Mouse (Mus musculus): ENCODE measurements around the gene Sumo1. TPM values are rescaled to one million over a fixed set of nuclear protein-coding genes. Genes with fewer than 3 reads are reported as not detected.

The Sumo1 gene
- polyA plus RNA-seq (2021; fragmentation: Nextera tagmentation) = 297 and 301 TPM in 2 replicates
- long read RNA-seq, experiment 1, transcript Sumo1-201 (5 exons, 1,215 nt) = major isoform, 322 of 355 reads
- long read RNA-seq, experiment 1, partial matches to known transcripts = 6 of 355 reads
- long read RNA-seq, experiment 1, other reads (novel, unspliced or antisense) = 27 of 355 reads
- long read RNA-seq, experiment 2, transcript Sumo1-201 (5 exons, 1,215 nt) = major isoform, 466 of 511 reads
- long read RNA-seq, experiment 2, partial matches to known transcripts = 3 of 511 reads
- long read RNA-seq, experiment 2, other reads (novel, unspliced or antisense) = 42 of 511 reads

DNA sequence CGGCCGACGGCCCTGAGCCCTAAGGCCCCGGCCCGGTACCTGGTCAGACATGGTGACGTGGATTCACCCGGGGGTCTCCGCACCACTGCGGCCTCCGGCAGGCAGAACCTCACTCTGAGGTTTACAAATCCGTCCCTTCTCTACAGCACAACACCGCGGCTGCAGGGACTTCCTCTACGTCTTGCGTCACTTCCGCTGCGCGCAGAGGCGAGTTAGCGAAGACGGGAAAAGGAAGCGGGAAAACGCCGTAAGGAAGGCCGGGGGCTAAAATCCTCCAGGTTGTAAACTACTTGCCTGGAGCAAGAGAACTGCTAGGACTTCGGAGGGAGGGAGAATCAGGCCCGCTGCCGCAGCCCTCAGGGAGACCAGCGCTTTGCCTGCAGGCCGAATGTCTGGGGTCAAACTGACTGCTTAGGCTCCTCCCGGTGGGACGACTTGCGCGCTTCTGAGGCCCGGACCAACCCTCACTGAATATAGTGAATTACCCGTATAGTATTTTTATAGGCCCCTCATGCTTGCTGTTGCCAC is at the start of gene Sumo1:
Gene Sumo1, minus strand, starts transcription at position 194 of the 528 bp plus-strand sequence.

DNA sequence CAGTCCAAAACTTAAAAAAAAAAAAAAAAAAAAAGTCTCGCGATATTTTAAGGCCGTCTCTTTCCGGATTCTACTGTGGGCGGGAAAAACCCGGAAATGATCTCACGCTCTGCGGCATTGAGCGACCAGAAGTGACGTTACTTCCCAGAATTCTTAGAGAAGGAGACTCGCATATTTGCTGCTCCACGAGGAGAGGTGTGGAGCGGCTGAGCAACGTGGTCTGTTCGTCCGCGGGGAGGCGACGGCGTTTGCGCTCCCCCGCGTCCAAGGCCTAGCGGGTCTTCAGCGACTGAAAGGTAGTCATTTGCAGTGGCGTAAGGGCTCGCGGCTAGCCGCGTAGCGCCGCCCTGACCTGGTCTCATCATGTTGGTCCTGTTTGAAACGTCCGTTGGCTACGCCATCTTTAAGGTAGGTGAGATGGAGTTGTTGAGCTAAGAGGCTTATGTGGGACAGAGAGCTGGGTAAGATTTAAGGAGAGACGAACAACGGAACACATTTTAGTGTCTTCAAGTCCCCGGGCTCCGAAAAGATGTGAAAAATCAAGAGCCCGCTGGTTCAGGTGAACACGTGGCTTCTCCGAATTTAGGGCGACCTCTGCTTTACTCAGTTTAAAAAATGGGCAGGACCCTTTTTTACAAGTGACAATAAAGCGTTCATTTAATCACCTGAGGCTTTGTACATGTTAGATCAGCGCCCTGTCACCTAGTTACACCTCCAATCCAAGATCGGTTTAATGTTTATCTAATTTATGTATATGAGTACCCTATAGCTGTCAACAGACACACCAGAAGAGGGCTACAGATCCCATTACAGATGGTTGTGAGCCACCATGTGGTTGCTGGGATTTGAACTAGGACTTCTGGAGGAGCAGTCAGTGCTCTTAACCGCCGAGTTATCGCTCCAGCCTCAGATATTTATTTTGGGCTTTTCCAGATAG is 14.5 kb upstream of the Sumo1 start, which contains the start of gene Nop58:
Gene Nop58, plus strand, starts transcription at position 153 of the 937 bp plus-strand sequence.

Other genes starting within 250 kb of the Sumo1 start
- gene Fzd7, start 188.4 kb downstream of the Sumo1 start, polyA plus RNA-seq (2021; fragmentation: Nextera tagmentation) = 1.7 and 2.0 TPM in 2 replicates
- gene Gm973, start 154.6 kb downstream of the Sumo1 start, polyA plus RNA-seq (2021; fragmentation: Nextera tagmentation) = 8.5 and 12.4 TPM in 2 replicates
- gene Nop58, start 14.1 kb upstream of the Sumo1 start, polyA plus RNA-seq (2021; fragmentation: Nextera tagmentation) = 48.0 and 53.6 TPM in 2 replicates
- 9.2 and 10.6 TPM in 2 replicates for gene Bmpr2, start 92.6 kb upstream of the Sumo1 start, polyA plus RNA-seq (2021; fragmentation: Nextera tagmentation)
- gene Fam117b, start 242.2 kb upstream of the Sumo1 start, polyA plus RNA-seq (2021; fragmentation: Nextera tagmentation) = 6.5 and 7.5 TPM in 2 replicates